Mouse (Mus musculus): ENCODE data around the gene Lgals3. TPM values are rescaled to one million over a fixed set of nuclear protein-coding genes. Genes with fewer than 3 reads are reported as not detected.

The Lgals3 gene
- total RNA-seq, 2 experiments from 2014 or later: 1.8 to 5.1 TPM

GRCm38 (mm10) chr14:47432987-47433386 is 65.4 kb downstream of the Lgals3 start:
- no peak for DNase-seq

Other genes starting within 250 kb of the Lgals3 start
- 1 to 10 TPM; 2.2 to 2.4 TPM for gene Gch1, start 178.3 kb upstream of the Lgals3 start, total RNA-seq (2021)
- under 1 TPM; 0.36 to 0.62 TPM for gene Wdhd1, start 90.9 kb upstream of the Lgals3 start, total RNA-seq (2021)
- gene Socs4, start 90.8 kb upstream of the Lgals3 start, total RNA-seq (2021): 1 to 10 TPM; 6.3 to 7.0 TPM
- gene Mapk1ip1l, start 69.5 kb upstream of the Lgals3 start, total RNA-seq (2021): 10 to 100 TPM; 24.0 to 26.2 TPM
- gene Dlgap5, start 50.7 kb downstream of the Lgals3 start, total RNA-seq (2021): under 1 TPM; 0.33 to 0.59 TPM
- 10 to 100 TPM in 1 of 2 experiments, 1 to 10 TPM in 1; 10.0 to 11.1 TPM for gene Fbxo34, start 82.7 kb downstream of the Lgals3 start, total RNA-seq (2021)
- 1 to 10 TPM; 5.3 to 6.4 TPM for gene Atg14, start 202.9 kb downstream of the Lgals3 start, total RNA-seq (2021)